Mouse (Mus musculus) E14TG2a.4 (cell line): ENCODE data around the gene Rnf144b.

Source experiments
- H3K27me3 ChIP-seq: 2 replicates; pipeline ENCODE4 v1.6.1; 2014; ENCODE audit warnings: low read length, control low read depth; ENCODE audit not compliant: insufficient read depth
- H3K36me3 ChIP-seq: 2 replicates; pipeline ENCODE4 v1.6.1; 2014; ENCODE audit warnings: low read length, control low read depth; ENCODE audit not compliant: insufficient read depth
- H3K4me1 ChIP-seq: replicated peaks from 2 replicates; pipeline ENCODE4 v1.6.1; 2014; ENCODE audit warnings: low read depth, low read length, control low read depth
- H3K4me3 ChIP-seq: replicated peaks from 2 replicates; pipeline ENCODE4 v1.5.1; 2014; ENCODE audit warnings: mild to moderate bottlenecking, low read length
- H3K9me3 ChIP-seq: 2 replicates; pipeline ENCODE4 v1.6.1; 2014; ENCODE audit warnings: low read length, control low read depth
- CTCF ChIP-seq: conservative IDR thresholded peaks from 2 replicates; pipeline ENCODE4 v1.5.1; 2014; ENCODE audit warnings: low read length
- NANOG ChIP-seq: IDR thresholded peaks from 2 replicates; pipeline ENCODE4 v1.6.1; 2014; ENCODE audit warnings: borderline replicate concordance, low read length, mixed read lengths
- POU5F1 ChIP-seq: IDR thresholded peaks from 2 replicates; pipeline ENCODE4 v1.6.1; 2014; ENCODE audit warnings: low read length, borderline replicate concordance

Gene Rnf144b

GRCm38 (mm10) chr13:47099265-47099664, 23.2 kb upstream of the Rnf144b start:
- H3K27me3 ChIP-seq: no peaks in the 10 kb centered on the region
- peaks cover 95% of the 10 kb centered on the region for H3K36me3 ChIP-seq
- H3K4me3 ChIP-seq: no peak overlapping the region
- no peaks in the 10 kb centered on the region for H3K9me3 ChIP-seq
- H3K4me1 ChIP-seq: peaks cover 38% of the 10 kb centered on the region
- no peak for TF ChIP-seq POU5F1
- no peak for TF ChIP-seq CTCF
- TF ChIP-seq NANOG: no peak

- Histone ChIP-seq H3K4me1 (peaks cover 29% of the 10 kb centered on the region), H3K36me3 (peaks cover 81% of the 10 kb centered on the region), H3K27me3 (no peaks in the 10 kb centered on the region), H3K9me3 (no peaks in the 10 kb centered on the region), H3K4me3 (no peak overlapping the region)
- TF ChIP-seq POU5F1: no peak
- TF ChIP-seq CTCF: no peak
- TF ChIP-seq NANOG: no peak
Measured at GRCm38 (mm10) chr13:47100587-47100986, 21.9 kb upstream of the Rnf144b start.

GRCm38 (mm10) chr13:47104146-47104545, 18.3 kb upstream of the Rnf144b start:
- Histone ChIP-seq H3K27me3 (no peaks in the 10 kb centered on the region), H3K36me3 (peaks cover 46% of the 10 kb centered on the region), H3K4me1 (peaks cover 33% of the 10 kb centered on the region), H3K4me3 (peak overlapping the region; percentile 96), H3K9me3 (no peaks in the 10 kb centered on the region)
- TF ChIP-seq CTCF (no peak), NANOG (no peak), POU5F1 (no peak)

DNA sequence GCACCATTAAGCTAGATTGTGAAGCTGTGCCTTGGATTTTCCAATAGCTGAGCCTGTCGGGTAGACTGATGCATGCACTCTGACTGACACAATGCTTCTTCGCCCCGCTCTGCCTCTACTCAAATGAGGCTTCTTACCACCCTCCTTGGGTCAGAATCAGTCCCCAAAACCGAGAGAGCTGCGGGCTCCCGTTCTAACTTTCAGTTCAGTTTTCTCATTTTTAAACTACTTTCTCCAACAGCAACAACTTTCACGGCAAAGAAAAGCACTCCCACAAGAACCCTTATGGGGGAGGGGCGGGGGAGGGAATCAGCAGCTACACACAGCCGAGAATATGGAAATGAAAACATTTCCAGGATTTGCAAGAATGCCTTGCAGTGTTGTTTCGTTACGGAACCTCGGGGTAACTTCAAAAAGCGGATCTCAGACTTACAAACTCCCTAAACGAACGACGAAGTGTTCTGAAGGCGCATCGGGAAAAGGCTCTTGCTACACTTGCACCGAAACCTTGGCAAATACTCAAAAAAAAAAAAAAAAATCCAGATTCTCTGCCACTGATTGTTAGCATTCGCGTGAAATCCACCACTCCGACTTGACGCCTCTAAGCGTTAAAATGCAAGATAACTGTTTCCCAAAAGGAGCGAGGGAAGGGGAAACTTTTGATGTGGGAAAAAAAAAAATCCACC, 17.5 kb upstream of the Rnf144b start:
- Histone ChIP-seq H3K36me3 (peaks cover 39% of the 10 kb centered on the region), H3K27me3 (no peaks in the 10 kb centered on the region), H3K4me3 (peak overlapping the region; percentile 96), H3K9me3 (no peaks in the 10 kb centered on the region), H3K4me1 (peaks cover 33% of the 10 kb centered on the region)
- TF ChIP-seq POU5F1 (no peak), CTCF (no peak), NANOG (no peak)

GRCm38 (mm10) chr13:47105711-47106579, 16.5 kb upstream of the Rnf144b start, which contains the start of gene Dek:
Gene Dek, minus strand, starts transcription at chr13:47106201.
- Histone ChIP-seq H3K27me3 (no peaks in the 10 kb centered on the region), H3K36me3 (peaks cover 33% of the 10 kb centered on the region), H3K9me3 (no peaks in the 10 kb centered on the region), H3K4me3 (peak within 1 kb of the TSS; percentile 96), H3K4me1 (peaks cover 33% of the 10 kb centered on the region)
- TF ChIP-seq POU5F1 (no peak), NANOG (no peak), CTCF (no peak)

- H3K4me3 ChIP-seq: peak overlapping the region; percentile 96
- H3K27me3 ChIP-seq: no peaks in the 10 kb centered on the region
- peaks cover 27% of the 10 kb centered on the region for H3K36me3 ChIP-seq
- no peaks in the 10 kb centered on the region for H3K9me3 ChIP-seq
- no peak for TF ChIP-seq CTCF
- no peak for TF ChIP-seq NANOG
- no peak for TF ChIP-seq POU5F1
- peaks cover 30% of the 10 kb centered on the region for H3K4me1 ChIP-seq
Measured at GRCm38 (mm10) chr13:47106580-47106888, 15.9 kb upstream of the Rnf144b start.

- H3K27me3 ChIP-seq: no peaks in the 10 kb centered on the region
- 0 out of 2 replicates have a peak, but pooled peaks cover 4% of the 10 kb centered on the region for H3K36me3 ChIP-seq
- no peak overlapping the region for H3K4me3 ChIP-seq
- no peak for TF ChIP-seq NANOG
- TF ChIP-seq CTCF: no peak
- TF ChIP-seq POU5F1: no peak
- peaks cover 13% of the 10 kb centered on the region for H3K4me1 ChIP-seq
- no peaks in the 10 kb centered on the region for H3K9me3 ChIP-seq
Measured at GRCm38 (mm10) chr13:47109239-47109638, 13.2 kb upstream of the Rnf144b start.

DNA sequence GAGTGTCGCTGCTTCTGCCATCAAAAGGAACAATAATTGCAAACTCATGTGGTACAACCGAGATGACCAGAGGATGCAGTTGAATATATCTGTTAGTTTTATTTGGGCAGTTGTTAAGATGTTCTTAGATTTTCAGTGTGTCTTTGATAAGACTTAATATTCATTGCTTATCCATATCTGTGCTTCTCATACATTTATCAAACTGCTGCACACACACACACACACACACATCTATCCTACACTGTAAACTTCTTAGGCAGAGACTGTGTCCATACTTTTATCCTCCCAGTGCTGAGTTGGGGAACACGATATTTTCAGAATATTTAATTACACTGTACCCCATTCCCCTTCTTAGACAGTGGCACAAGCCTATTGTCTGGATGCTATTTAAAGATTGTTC, 11.3 kb upstream of the Rnf144b start:
- no peaks in the 10 kb centered on the region for H3K27me3 ChIP-seq
- no peak for TF ChIP-seq CTCF
- TF ChIP-seq NANOG: no peak
- TF ChIP-seq POU5F1: no peak
- no peaks in the 10 kb centered on the region for H3K9me3 ChIP-seq
- H3K4me1 ChIP-seq: peaks cover 11% of the 10 kb centered on the region
- H3K4me3 ChIP-seq: no peak overlapping the region
- H3K36me3 ChIP-seq: 0 out of 2 replicates have a peak, but pooled peaks cover 4% of the 10 kb centered on the region
